12 mouse cellular contexts compared by ENCODE assay signal in the genomic region with DNA sequence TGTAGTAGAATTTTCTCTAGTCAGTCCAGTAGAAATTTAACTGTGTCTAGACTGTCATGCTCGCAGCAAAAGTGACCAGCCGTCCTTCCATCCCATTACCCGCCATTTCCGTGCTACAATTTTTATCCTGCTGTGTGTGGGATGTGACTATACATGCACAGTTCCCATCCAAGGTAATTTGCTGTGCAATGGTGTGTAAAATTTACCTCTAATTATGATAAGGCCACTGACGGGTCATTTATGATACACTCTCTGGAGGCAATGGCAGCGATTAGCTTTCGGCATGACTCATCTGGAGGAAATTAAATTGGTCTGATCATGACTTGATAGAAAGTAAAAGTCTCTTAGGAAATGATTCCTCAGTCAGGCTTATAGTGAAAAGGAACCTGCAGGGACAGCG.
"Had no signal": no experiment of that assay in that cellular context is flagged by ENCODE, and none has a peak within 500 bp of the region (broad histone marks: within the 10 kb centered on the region; RNA-seq: fewer than 3 reads in every experiment).

No protein-coding gene starts in this region.

- H3K27me3 ChIP-seq: liver, embryonic 15.5 days had no signal

- H3K9ac ChIP-seq: liver, embryonic 15.5 days had no signal

- H3K4me3 ChIP-seq: left cerebral cortex, adult 2 months; limb, embryonic 10.5 days; liver, embryonic 15.5 days had no signal

- DNase-seq: kidney, adult 8-10 months; kidney, postnatal 25 days; lung, adult 2 months; lung, postnatal 36 days; right cerebral cortex, postnatal 14 days; thymus, postnatal 36 days had no signal

- H3K36me3 ChIP-seq: limb, embryonic 10.5 days; liver, embryonic 15.5 days had no signal

- H3K9me3 ChIP-seq: limb, embryonic 10.5 days; liver, embryonic 15.5 days had no signal

- H3K4me2 ChIP-seq: liver, embryonic 11.5 days; liver, embryonic 15.5 days had no signal

- H3K4me1 ChIP-seq: liver, embryonic 15.5 days had no signal

- H3K27ac ChIP-seq: left cerebral cortex, adult 2 months; limb, embryonic 10.5 days; liver, embryonic 15.5 days had no signal

- ATAC-seq: lung, postnatal 0 days; midbrain, embryonic 16.5 days had no signal
